Mouse (Mus musculus) myocyte (in vitro differentiated cells): ENCODE results near the gene Sox15.

Source experiments
- CEBPB ChIP-seq: IDR thresholded peaks from 2 replicates; pipeline ENCODE4 v1.6.1; 2011; ENCODE audit warnings: mild to moderate bottlenecking, moderate library complexity; ENCODE audit not compliant: poor library complexity, insufficient read depth, severe bottlenecking
- E2F4 ChIP-seq: IDR thresholded peaks from one replicate; pipeline ENCODE4 v1.6.1; 2011; ENCODE audit warnings: mild to moderate bottlenecking, control low read depth, moderate library complexity; ENCODE audit not compliant: insufficient read depth
- MAX ChIP-seq: IDR thresholded peaks from one replicate; pipeline ENCODE4 v1.6.1; 2011; ENCODE audit warnings: low read depth, mild to moderate bottlenecking, control low read depth
- MYOD1 ChIP-seq, 3 experiments: IDR thresholded peaks; one replicate each; pipeline ENCODE4 v1.6.1; 2011; ENCODE audit warnings: control low read depth in 2 of 3, low read depth in 2 of 3, mild to moderate bottlenecking in 2 of 3, moderate library complexity in 1 of 3; ENCODE audit not compliant: insufficient read length in 2 of 3, control insufficient read depth in 1 of 3
- POLR2A ChIP-seq: IDR thresholded peaks from one replicate; pipeline ENCODE4 v1.6.1; 2011; ENCODE audit warnings: low read depth, mild to moderate bottlenecking, control low read depth, moderate library complexity; ENCODE audit not compliant: insufficient read length
- TCF3 ChIP-seq: IDR thresholded peaks from one replicate; pipeline ENCODE4 v1.6.1; 2011; ENCODE audit warnings: low read depth, control low read depth; ENCODE audit not compliant: insufficient read length
- USF1 ChIP-seq: IDR thresholded peaks from one replicate; pipeline ENCODE4 v1.6.1; 2011; ENCODE audit warnings: low read depth, mild to moderate bottlenecking, control low read depth, moderate library complexity

DNA sequence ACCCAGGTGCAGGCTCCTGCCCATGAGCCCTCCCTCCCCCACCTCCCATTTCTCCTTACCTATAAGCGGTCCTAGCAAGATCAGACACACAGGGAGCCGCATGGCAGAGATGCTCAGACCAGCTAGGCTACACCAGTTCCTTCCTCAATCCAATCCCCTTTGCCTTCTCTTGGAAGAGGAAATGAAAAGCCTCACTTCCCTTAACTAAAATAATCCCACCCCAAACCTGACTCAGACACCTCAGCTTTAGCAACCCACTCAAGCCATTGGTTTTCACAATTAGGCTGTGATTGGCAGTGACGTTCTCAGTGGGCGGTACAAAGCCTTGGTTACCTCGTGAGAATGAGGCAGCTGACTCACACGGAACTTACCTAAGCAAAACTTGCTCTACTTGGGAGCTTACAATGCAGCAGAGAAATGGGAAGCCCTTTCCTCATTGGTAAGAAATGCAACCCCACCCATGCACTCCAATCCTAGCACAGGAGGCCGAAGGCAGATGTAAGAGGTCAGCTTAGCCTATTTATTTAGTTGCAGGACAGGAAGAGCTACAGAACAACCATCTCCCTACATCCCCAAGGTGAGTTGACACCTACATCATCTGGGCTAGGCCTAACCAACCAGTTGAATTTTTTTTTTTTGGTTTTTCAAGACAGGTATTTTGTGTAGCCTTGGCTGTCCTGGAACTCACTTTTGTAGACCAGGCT lies 11.0 kb downstream of the Sox15 start, which contains the start of gene Cd68:
- no peak for TF ChIP-seq MYOD1 (IDR thresholded peaks at IDR 0.05; ENCODE audit: control insufficient read depth in 1 of 3, insufficient read length in 2 of 3, low read depth in 2 of 3)
- TF ChIP-seq MAX = no peak
- peak; percentile 11 for TF ChIP-seq POLR2A
- TF ChIP-seq E2F4 = no peak
- TF ChIP-seq USF1 = no peak
- no peak for TF ChIP-seq TCF3
- TF ChIP-seq CEBPB = no peak
